Comparison of ENCODE assay signal across 8 mouse cellular contexts in the genomic region with DNA sequence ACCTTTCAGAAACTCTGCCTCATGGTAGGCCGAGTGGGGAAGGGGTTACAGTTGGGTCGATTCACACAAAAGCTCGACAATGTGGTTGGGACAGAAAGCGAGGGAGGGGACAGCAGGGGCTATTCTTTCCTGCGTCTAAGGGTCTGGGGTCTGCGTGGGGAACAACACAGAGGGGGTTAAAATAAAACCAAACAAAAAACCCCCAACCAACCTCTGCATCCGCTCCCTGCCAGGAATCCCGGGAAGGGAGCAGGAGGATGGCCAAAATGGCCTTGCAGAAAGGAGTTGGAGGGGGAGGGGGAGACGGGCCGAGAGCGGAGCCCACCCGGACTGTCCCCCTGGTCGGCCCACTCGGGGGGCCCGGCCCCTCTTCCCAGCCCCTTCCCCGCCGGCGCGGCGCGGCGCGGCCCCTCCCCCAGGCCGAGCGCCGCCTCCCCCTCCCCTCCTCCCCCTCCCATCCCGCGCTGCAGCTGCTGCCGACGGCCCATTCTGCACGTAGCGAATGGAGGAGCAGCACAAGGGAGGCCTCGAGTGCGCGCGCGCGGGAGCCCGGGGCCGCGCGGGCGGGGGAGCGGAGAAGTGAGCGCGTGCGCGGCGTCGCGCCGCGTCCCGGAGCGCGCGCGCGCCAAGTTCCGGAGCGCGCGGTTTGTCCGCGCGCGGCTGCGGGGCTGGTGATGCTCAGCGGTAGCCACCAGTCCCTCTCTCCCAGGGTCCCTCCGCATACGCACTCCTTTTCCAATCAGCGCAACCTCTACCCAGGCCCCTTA. TPM values are rescaled to one million over a fixed set of nuclear protein-coding genes. Genes with fewer than 3 reads are reported as not detected.
DNase-seq lines count a peak whose midpoint lies in the region; ATAC-seq and TF ChIP-seq lines count a peak whose summit lies in the region.

No protein-coding gene starts in this region.

- ATAC-seq in hindbrain, postnatal 0 days = peak; percentile 74
- ATAC-seq in megakaryocyte, adult 5-6 weeks (ENCODE audit: poor library complexity, severe bottlenecking) = peak; percentile 30; the same call in 1 of the 2 replicates

- H3K4me3 ChIP-seq in hindbrain, postnatal 0 days (ENCODE audit: low read length) = peak overlapping the region; percentile 51

- no peaks in the 10 kb centered on the region for H3K36me3 ChIP-seq in hindbrain, postnatal 0 days (ENCODE audit: insufficient read depth, low read length)

- H3K9ac ChIP-seq in hindbrain, postnatal 0 days (replicated peaks; ENCODE audit: low read length) = peak overlapping the region; percentile 68

- H3K9me3 ChIP-seq in hindbrain, postnatal 0 days (ENCODE audit: low read length) = no peaks in the 10 kb centered on the region

- DNase-seq in NIH3T3 (ENCODE audit: low read depth) = peak; percentile 83
- peak; percentile 95 to 96 for DNase-seq in cerebellum, postnatal 10 days
- DNase-seq in frontal cortex, postnatal 36 days (ENCODE audit: low spot score in 2 of 2) = peak; percentile 86 to 90
- DNase-seq in hindbrain, postnatal 0 days (ENCODE audit: low spot score) = peak; percentile 97
- DNase-seq in left cerebral cortex, adult 9 months (ENCODE audit: low spot score in 2 of 2) = peak; percentile 72 to 90
- peak; percentile 91 for DNase-seq in right cerebral cortex, postnatal 14 days
- DNase-seq in yolk sac, embryonic 10.5 days (ENCODE audit: low spot score) = peak; percentile 88

- H3K4me2 ChIP-seq in hindbrain, postnatal 0 days (ENCODE audit: low read depth, low read length) = peak overlapping the region; percentile 79

- no peak for TF ChIP-seq CTCF in hindbrain, postnatal 0 days (IDR thresholded peaks at IDR 0.05; ENCODE audit: low read depth)

- no peaks in the 10 kb centered on the region for H3K27me3 ChIP-seq in hindbrain, postnatal 0 days (ENCODE audit: insufficient read depth, low read length)

- 5% methylated on average over 56 of the region's 72 CpGs for WGBS in hindbrain, postnatal 0 days

- peak overlapping the region; percentile 85 for H3K27ac ChIP-seq in hindbrain, postnatal 0 days

- H3K4me1 ChIP-seq in hindbrain, postnatal 0 days (ENCODE audit: insufficient read depth, low read length) = peaks cover 18% of the 10 kb centered on the region; the same call in 1 of the 2 replicates

RNA-seq across cellular contexts. Expression of gene 1600014C23Rik, which starts 2.9 kb away (rescaled TPM):
- total RNA-seq in hindbrain, postnatal 0 days (2014; rRNA removed) = not detected in 2 replicates
- 0.51 and 0.64 TPM in 2 replicates for polyA plus RNA-seq in hindbrain, postnatal 0 days (2015; fragmentation: Nextera tagmentation; extraction: Ambion mirVana)
- total RNA-seq in megakaryocyte, adult 5-6 weeks (2015) = not detected in 2 replicates
- not detected in 2 replicates for total RNA-seq in megakaryocyte, adult 5-6 weeks (2017)

RNA-seq across cellular contexts. Expression of gene Tmem63b, which starts 49.8 kb away (rescaled TPM):
- 241 and 252 TPM in 2 replicates for total RNA-seq in hindbrain, postnatal 0 days (2014; rRNA removed)
- 123 and 139 TPM in 2 replicates for polyA plus RNA-seq in hindbrain, postnatal 0 days (2015; fragmentation: Nextera tagmentation; extraction: Ambion mirVana)
- total RNA-seq in megakaryocyte, adult 5-6 weeks (2015) = 3.3 and 5.3 TPM in 2 replicates
- total RNA-seq in megakaryocyte, adult 5-6 weeks (2017) = 3.6 and 5.3 TPM in 2 replicates

RNA-seq across cellular contexts. Expression of gene Mrpl14, which starts 50.4 kb away (rescaled TPM):
- 41.3 and 58.7 TPM in 2 replicates for total RNA-seq in hindbrain, postnatal 0 days (2014; rRNA removed)
- 117 and 119 TPM in 2 replicates for polyA plus RNA-seq in hindbrain, postnatal 0 days (2015; fragmentation: Nextera tagmentation; extraction: Ambion mirVana)
- total RNA-seq in megakaryocyte, adult 5-6 weeks (2015) = 30.3 and 34.7 TPM in 2 replicates
- 12.7 and 14.7 TPM in 2 replicates for total RNA-seq in megakaryocyte, adult 5-6 weeks (2017)

Comparison
In these comparisons a context has a peak if more than half of its experiments do, and no peak if none do; other contexts are left out.
1. Peak in every context shown above with its lines: DNase-seq, ATAC-seq, H3K4me3 ChIP-seq and H3K27ac ChIP-seq.
2. RNA of gene Tmem63b, which starts 49.8 kb away (total RNA-seq): 241 to 252 TPM in hindbrain, postnatal 0 days; 3.3 to 5.3 TPM in megakaryocyte, adult 5-6 weeks; every median in the first group is over 10 times any median in the second.